Mouse (Mus musculus) ES-E14 (cell line): ENCODE results near the gene Usp49. TPM values are rescaled to one million over a fixed set of nuclear protein-coding genes. Genes with fewer than 3 reads are reported as not detected.

Source experiments
- DNase-seq: peaks from one replicate; pipeline ENCODE4 v3.0.0-alpha.2; 2013; ENCODE audit warnings: low read depth, low spot score
- H3K27ac ChIP-seq: 2 replicates; pipeline ENCODE4 v1.5.1; 2012; ENCODE audit warnings: low read depth, mild to moderate bottlenecking, low read length, moderate library complexity, mixed read lengths; ENCODE audit not compliant: poor library complexity, insufficient read depth, severe bottlenecking
- H3K36me3 ChIP-seq: 2 replicates; pipeline ENCODE4 v1.6.1; 2012; ENCODE audit warnings: mild to moderate bottlenecking, low read length, moderate library complexity, mixed read lengths; ENCODE audit not compliant: control insufficient read depth, poor library complexity, insufficient read depth, severe bottlenecking
- H3K4me1 ChIP-seq, 2 experiments: fragments of 150-350 bp in 1 of 2; sonication (generic) in 1 of 2; 2 replicates each; pipeline ENCODE4 v1.6.1; 2012; ENCODE audit warnings: low read length in 2 of 2, mild to moderate bottlenecking in 1 of 2, mixed read lengths in 1 of 2; ENCODE audit not compliant: control insufficient read depth in 2 of 2, insufficient read depth in 2 of 2, poor library complexity in 1 of 2
- H3K4me3 ChIP-seq, 2 experiments: fragments of 150-350 bp in 1 of 2; sonication (generic) in 1 of 2; 2 replicates each; pipeline ENCODE4 v1.5.1; 2012; ENCODE audit warnings: low read length in 2 of 2, low read depth in 1 of 2, mild to moderate bottlenecking in 1 of 2, mixed read lengths in 1 of 2; ENCODE audit not compliant: insufficient read depth in 1 of 2, poor library complexity in 1 of 2, severe bottlenecking in 1 of 2
- H3K9ac ChIP-seq: 2 replicates; pipeline ENCODE4 v1.6.1; 2012; ENCODE audit warnings: low read depth, mild to moderate bottlenecking, low read length, mixed read lengths; ENCODE audit not compliant: poor library complexity, insufficient read depth, severe bottlenecking
- H3K9me3 ChIP-seq: fragments of 150-350 bp; sonication (generic); 2 replicates; pipeline ENCODE4 v1.6.1; 2012; ENCODE audit warnings: low read depth, mild to moderate bottlenecking, low read length; ENCODE audit not compliant: control insufficient read depth, insufficient read depth
- CHD2 ChIP-seq: IDR thresholded peaks from 2 replicates; pipeline ENCODE4 v1.6.1; 2014; ENCODE audit warnings: mild to moderate bottlenecking, low read depth, low read length, inconsistent platforms
- HCFC1 ChIP-seq: IDR thresholded peaks from 2 replicates; pipeline ENCODE4 v1.6.1; 2012; ENCODE audit warnings: low read length, inconsistent platforms, borderline replicate concordance; ENCODE audit not compliant: insufficient read depth
- MAFK ChIP-seq: IDR thresholded peaks from 2 replicates; pipeline ENCODE4 v1.6.1; 2014; ENCODE audit warnings: mild to moderate bottlenecking, low read depth, low read length, inconsistent platforms; ENCODE audit not compliant: insufficient read depth
- ZC3H11A ChIP-seq: IDR thresholded peaks from 2 replicates; pipeline ENCODE4 v1.6.1; 2012; ENCODE audit warnings: low read depth, mild to moderate bottlenecking, inconsistent platforms, low read length, borderline replicate concordance
- ZNF384 ChIP-seq: IDR thresholded peaks from 2 replicates; pipeline ENCODE4 v1.6.1; 2012; ENCODE audit warnings: low read depth, low read length, inconsistent platforms
- in situ Hi-C, 2 experiments: fragments of 600-800 bp; cut with MboI; formaldehyde crosslinking; loops; one replicate each; pipeline ENCODE4 v1.15.1; 2025; ENCODE audit warnings: low sequenced_read_pairs in 2 of 2, inconsistent platforms in 1 of 2; ENCODE audit not compliant: unreplicated experiment in 2 of 2
- total RNA-seq: library from RNA; depleted of rRNA; stranded (reverse); fragments of 300-350 nt; gene quantifications from 2 replicates; pipeline ENCODE4 v1.2.3, GENCODE M21; 2012

The Usp49 gene
- total RNA-seq, 1 experiment = 10.0 TPM

GRCm38 (mm10) chr17:47695337-47695710 is 64.8 kb downstream of the Usp49 start:
- Histone ChIP-seq H3K36me3 (peaks cover 7% of the 10 kb centered on the region; the same call in 1 of the 2 replicates), H3K4me1 (peaks cover 0 to 6% of the 10 kb centered on the region in 2 experiments; a peak in 1 of 4 replicates), H3K27ac (no peak overlapping the region), H3K9me3 (no peaks in the 10 kb centered on the region), H3K9ac (peak overlapping the region; percentile 77), H3K4me3 (peak overlapping the region; percentile 86 to 90)
- in situ Hi-C loops = no loop called here
- no peak for TF ChIP-seq HCFC1
- no peak for TF ChIP-seq MAFK
- no peak for TF ChIP-seq ZC3H11A
- TF ChIP-seq CHD2 = no peak
- no peak for TF ChIP-seq ZNF384
- DNase-seq = no peak

- H3K4me1 ChIP-seq = peaks cover 0 to 20% of the 10 kb centered on the region in 2 experiments; a peak in 2 of 4 replicates
- no peak for DNase-seq
- no peak overlapping the region; the same call in 1 of the 2 replicates for H3K9ac ChIP-seq
- TF ChIP-seq MAFK (no peak), CHD2 (no peak), ZC3H11A (no peak), ZNF384 (no peak), HCFC1 (no peak)
- H3K4me3 ChIP-seq = no peak overlapping the region
- no peaks in the 10 kb centered on the region for H3K9me3 ChIP-seq
- in situ Hi-C loops = no loop called here
- H3K36me3 ChIP-seq = peaks cover 14% of the 10 kb centered on the region; the same call in 1 of the 2 replicates
- no peak overlapping the region for H3K27ac ChIP-seq
Observed at GRCm38 (mm10) chr17:47698156-47698555, 67.7 kb downstream of the Usp49 start.

GRCm38 (mm10) chr17:47699055-47699454 is 68.6 kb downstream of the Usp49 start:
- Histone ChIP-seq H3K27ac (no peak overlapping the region), H3K9ac (no peak overlapping the region), H3K9me3 (no peaks in the 10 kb centered on the region), H3K4me3 (no peak overlapping the region), H3K4me1 (peaks cover 0 to 17% of the 10 kb centered on the region in 2 experiments; a peak in 2 of 4 replicates), H3K36me3 (peaks cover 14% of the 10 kb centered on the region; the same call in 1 of the 2 replicates)
- TF ChIP-seq MAFK (no peak), ZC3H11A (no peak), CHD2 (no peak), ZNF384 (no peak), HCFC1 (no peak)
- no peak for DNase-seq
- in situ Hi-C loops = no loop called here

DNA sequence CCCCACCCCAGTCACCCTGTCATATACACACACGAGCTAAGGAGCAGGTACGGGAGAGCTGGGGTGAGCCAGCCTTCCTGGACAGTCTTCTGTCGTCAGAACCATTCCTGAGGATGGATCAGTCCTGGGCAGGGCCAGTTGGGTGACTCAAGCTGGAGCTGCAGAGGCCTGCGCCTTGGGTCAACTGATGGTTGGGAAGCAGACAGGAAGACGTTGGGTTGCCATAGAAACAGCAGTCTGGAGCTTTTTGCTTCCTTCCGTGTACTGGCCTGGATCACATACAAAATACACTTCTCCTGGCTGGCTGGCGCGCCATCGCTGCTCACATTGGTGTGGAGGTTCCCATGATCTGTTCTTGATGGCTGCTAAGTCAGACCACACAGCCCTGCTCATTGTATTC is 71.3 kb downstream of the Usp49 start:
- H3K4me3 ChIP-seq = no peak overlapping the region
- TF ChIP-seq ZNF384 (no peak), HCFC1 (no peak), ZC3H11A (no peak), CHD2 (no peak), MAFK (no peak)
- peaks cover 14% of the 10 kb centered on the region; the same call in 1 of the 2 replicates for H3K36me3 ChIP-seq
- no peaks in the 10 kb centered on the region for H3K9me3 ChIP-seq
- H3K27ac ChIP-seq = no peak overlapping the region
- H3K4me1 ChIP-seq = peaks cover 0 to 27% of the 10 kb centered on the region in 2 experiments; a peak in 3 of 4 replicates
- H3K9ac ChIP-seq = no peak overlapping the region
- in situ Hi-C loops = no loop called here
- DNase-seq = no peak
